Mouse (Mus musculus) C2C12 (cell line): ENCODE measurements at regions not wholly inside any gene's neighbourhood (a gene's known extent, or its start where the extent isn't known, plus 50 kb on each side); places are given as distances from the start of the nearest gene placed in this dataset.

ENCODE experiments used
- H3K27me3 ChIP-seq: one replicate; pipeline ENCODE4 v1.6.1; 2011; ENCODE audit not compliant: control insufficient read depth, insufficient read depth, insufficient read length
- H3K36me3 ChIP-seq: one replicate; pipeline ENCODE4 v1.6.1; 2011; ENCODE audit not compliant: control insufficient read depth, insufficient read depth
- H3K4me3 ChIP-seq: one replicate; pipeline ENCODE4 v1.5.1; 2011; ENCODE audit warnings: mild to moderate bottlenecking, control low read depth; ENCODE audit not compliant: poor library complexity, insufficient read depth, severe bottlenecking
- H3K79me2 ChIP-seq: one replicate; pipeline ENCODE4 v1.6.1; 2011; ENCODE audit not compliant: control insufficient read depth, insufficient read depth
- H3K79me3 ChIP-seq: one replicate; pipeline ENCODE4 v1.6.1; 2011; ENCODE audit warnings: low read depth, control low read depth
- H3ac ChIP-seq: one replicate; pipeline ENCODE3; 2011; ENCODE audit warnings: low read depth; ENCODE audit not compliant: control insufficient read depth, insufficient read length
- CEBPB ChIP-seq: IDR thresholded peaks from one replicate; pipeline ENCODE4 v1.6.1; 2011; ENCODE audit warnings: low read depth, mild to moderate bottlenecking, control low read depth, moderate library complexity
- CTCF ChIP-seq: IDR thresholded peaks from one replicate; pipeline ENCODE4 v1.5.1; 2011; ENCODE audit not compliant: control insufficient read depth, insufficient read depth, insufficient read length
- FOSL1 ChIP-seq: IDR thresholded peaks from one replicate; pipeline ENCODE4 v1.8.0; 2011; ENCODE audit warnings: mild to moderate bottlenecking, low read length; ENCODE audit not compliant: poor library complexity, insufficient read depth, severe bottlenecking
- MAX ChIP-seq: IDR thresholded peaks from one replicate; pipeline ENCODE4 v1.6.1; 2011; ENCODE audit warnings: mild to moderate bottlenecking, control low read depth
- MYOD1 ChIP-seq: IDR thresholded peaks from one replicate; pipeline ENCODE4 v1.6.1; 2011; ENCODE audit warnings: low read depth; ENCODE audit not compliant: control insufficient read depth, insufficient read length
- MYOG ChIP-seq: IDR thresholded peaks from one replicate; pipeline ENCODE4 v1.6.1; 2011; ENCODE audit not compliant: control insufficient read depth, insufficient read length; ENCODE audit errors: extremely low read depth
- USF1 ChIP-seq: IDR thresholded peaks from one replicate; pipeline ENCODE4 v1.6.1; 2011; ENCODE audit warnings: low read depth, mild to moderate bottlenecking, control low read depth, moderate library complexity

DNA sequence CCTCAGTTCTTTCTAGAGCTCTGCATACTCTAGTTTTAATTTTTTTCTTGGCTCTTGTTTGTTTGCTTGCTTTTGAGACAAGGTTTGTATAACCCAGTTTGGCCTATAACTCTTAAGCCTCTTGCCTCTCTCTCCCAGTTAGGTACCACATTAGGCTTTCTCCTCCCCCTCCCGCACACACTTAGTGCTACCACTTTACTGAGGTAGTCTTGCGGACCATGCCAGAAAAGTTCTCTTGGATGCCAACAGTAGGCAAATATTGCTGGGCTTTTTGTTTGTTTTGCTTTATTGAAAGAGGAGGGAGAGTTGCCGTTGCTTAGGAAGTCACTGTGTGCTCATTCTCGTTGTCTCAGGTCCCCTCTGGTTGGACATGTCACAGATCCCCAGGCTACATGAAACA lies 259.4 kb upstream of the Sall1 start:
- H3K79me3 ChIP-seq: no peaks in the 10 kb centered on the region
- no peaks in the 10 kb centered on the region for H3K36me3 ChIP-seq
- H3ac ChIP-seq: no peak overlapping the region
- no peaks in the 10 kb centered on the region for H3K79me2 ChIP-seq
- no peak for TF ChIP-seq USF1
- TF ChIP-seq CEBPB: no peak
- TF ChIP-seq MAX: no peak
- TF ChIP-seq FOSL1: no peak
- no peak for TF ChIP-seq CTCF
- no peak for TF ChIP-seq MYOD1
- no peak for TF ChIP-seq MYOG
- H3K4me3 ChIP-seq: no peak overlapping the region
- H3K27me3 ChIP-seq: no peaks in the 10 kb centered on the region

DNA sequence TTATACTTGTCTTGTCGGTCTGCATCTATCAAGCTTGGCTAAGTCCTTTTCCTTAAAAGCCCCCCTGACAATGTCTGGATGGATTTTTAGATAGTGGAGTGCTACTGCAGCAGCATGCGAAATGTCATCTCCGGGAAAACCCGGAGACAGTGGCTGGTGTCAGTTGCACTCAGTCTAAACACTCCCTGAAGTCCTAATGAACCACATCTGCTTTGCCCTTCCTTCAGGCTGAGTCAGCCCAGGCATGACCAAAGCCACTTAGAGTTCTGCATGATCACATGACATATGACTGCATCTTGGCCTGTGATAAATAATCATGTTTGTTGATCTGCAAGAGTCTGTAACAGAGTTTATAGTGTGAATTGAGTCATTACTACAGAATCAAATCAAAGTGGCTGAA lies 255.7 kb upstream of the Sall1 start:
- Histone ChIP-seq H3K79me3 (no peaks in the 10 kb centered on the region), H3K79me2 (no peaks in the 10 kb centered on the region), H3K27me3 (no peaks in the 10 kb centered on the region), H3ac (no peak overlapping the region), H3K4me3 (no peak overlapping the region), H3K36me3 (no peaks in the 10 kb centered on the region)
- TF ChIP-seq MYOD1: no peak
- no peak for TF ChIP-seq CTCF
- no peak for TF ChIP-seq MYOG
- no peak for TF ChIP-seq FOSL1
- no peak for TF ChIP-seq USF1
- no peak for TF ChIP-seq CEBPB
- TF ChIP-seq MAX: no peak

DNA sequence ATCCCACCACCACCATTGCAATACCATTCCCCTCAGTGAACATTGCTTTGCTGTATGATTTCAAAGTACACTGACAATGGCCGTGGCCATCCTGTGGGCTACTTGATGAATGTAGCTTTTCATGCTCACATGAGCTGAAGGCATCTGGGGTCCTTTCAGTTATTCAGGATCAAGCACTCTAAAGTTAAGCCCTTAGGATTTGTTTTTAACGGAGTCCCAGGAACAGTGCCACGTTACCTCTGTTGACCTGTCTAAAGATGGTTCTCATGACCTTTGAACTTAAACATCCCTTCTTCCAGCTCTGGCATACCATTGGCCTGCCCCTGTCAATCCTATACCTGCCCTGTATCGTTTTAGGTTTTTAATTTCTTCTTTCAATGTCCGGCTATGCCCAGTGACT lies 251.7 kb upstream of the Sall1 start:
- Histone ChIP-seq H3K4me3 (no peak overlapping the region), H3K79me2 (no peaks in the 10 kb centered on the region)
- TF ChIP-seq MYOD1: no peak
- TF ChIP-seq USF1: no peak
- no peak for TF ChIP-seq MAX
- TF ChIP-seq CTCF: no peak
- no peak for TF ChIP-seq MYOG

DNA sequence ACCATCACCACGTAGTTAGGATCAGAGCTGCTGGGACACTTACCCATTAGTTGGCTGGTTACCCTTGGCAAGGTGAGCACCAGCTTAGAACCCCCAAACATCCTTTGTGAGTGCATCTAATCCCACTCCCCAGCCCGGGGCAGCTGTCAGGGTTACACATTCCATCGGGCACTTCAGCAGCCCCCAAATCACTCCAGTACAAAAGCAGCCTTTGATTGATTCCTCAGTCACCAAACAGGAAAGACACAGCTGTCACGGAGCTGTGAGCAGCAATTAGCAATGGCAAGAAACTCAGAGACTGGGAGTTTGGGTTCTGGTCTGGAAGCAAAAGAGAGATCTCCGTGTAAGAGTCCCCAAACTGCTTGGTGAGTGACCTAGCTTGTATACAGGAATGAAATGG lies 245.1 kb upstream of the Sall1 start:
- Histone ChIP-seq H3K36me3 (no peaks in the 10 kb centered on the region), H3ac (no peak overlapping the region), H3K79me2 (no peaks in the 10 kb centered on the region), H3K27me3 (no peaks in the 10 kb centered on the region), H3K79me3 (no peaks in the 10 kb centered on the region), H3K4me3 (no peak overlapping the region)
- TF ChIP-seq USF1: no peak
- TF ChIP-seq MAX: no peak
- TF ChIP-seq CTCF: no peak
- no peak for TF ChIP-seq MYOD1

More for the DNA sequence above, 251.7 kb upstream of the Sall1 start:
- Histone ChIP-seq H3K27me3 (no peaks in the 10 kb centered on the region), H3ac (no peak overlapping the region), H3K36me3 (no peaks in the 10 kb centered on the region), H3K79me3 (no peaks in the 10 kb centered on the region)

DNA sequence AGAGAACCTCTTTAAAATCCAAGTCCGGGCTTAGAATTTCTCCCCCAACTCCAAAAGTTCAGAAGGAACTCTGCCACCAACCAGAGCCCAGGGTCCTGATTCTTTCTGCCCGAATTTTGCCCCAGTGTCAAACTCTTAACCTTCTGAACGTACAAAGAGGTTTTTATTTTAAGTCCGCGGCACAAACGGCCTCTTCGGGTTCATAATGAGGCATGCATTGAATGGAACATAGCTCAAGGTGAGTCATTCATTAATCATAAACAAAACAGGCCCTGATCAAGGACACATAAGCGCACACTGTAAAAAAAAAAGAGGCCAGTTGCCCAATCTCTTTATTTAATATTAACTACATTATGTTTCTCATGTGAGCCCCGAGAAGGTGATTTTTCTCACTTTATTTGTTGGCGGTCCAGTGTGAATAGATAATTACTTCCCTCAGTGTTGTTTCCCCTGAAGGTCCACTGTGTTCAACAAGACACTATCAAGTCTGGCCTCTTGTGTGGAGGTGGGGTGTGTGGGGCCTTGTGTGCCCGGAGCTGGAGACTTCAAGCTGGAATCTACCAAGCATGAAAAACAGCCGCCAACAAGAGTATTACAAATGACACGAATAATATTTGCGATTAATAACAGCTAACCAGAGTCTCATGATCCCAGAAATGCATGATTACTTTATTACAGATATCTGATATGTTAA lies 241.1 kb upstream of the Sall1 start:
- H3K36me3 ChIP-seq: no peaks in the 10 kb centered on the region
- no peak overlapping the region for H3K4me3 ChIP-seq
- TF ChIP-seq USF1 (no peak), FOSL1 (no peak), CTCF (no peak), MAX (no peak), MYOD1 (no peak), MYOG (no peak), CEBPB (no peak)
- H3K79me2 ChIP-seq: no peaks in the 10 kb centered on the region
- H3K27me3 ChIP-seq: no peaks in the 10 kb centered on the region
- H3ac ChIP-seq: no peak overlapping the region
- no peaks in the 10 kb centered on the region for H3K79me3 ChIP-seq
